Comparison of ENCODE assay signal across 10 mouse cellular contexts in the genomic region with DNA sequence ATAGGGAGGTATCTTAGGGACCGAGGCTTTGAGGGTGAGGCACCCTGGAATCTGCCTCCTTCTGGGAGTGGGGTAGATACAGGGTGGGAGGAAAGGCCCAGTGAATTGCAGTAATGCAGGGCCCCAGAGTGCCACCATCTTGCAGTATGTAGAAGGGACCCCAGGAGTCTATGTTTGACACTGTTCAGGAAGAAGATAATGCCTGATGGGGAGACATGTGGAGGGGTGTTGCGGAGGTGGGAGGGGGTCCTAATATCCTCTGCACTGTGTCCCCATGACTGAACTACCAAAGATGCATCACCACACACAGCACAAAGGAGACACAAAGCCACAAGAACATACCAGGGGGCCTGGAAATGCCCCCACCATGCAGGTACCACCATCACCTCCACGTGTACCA. TPM values are rescaled to one million over a fixed set of nuclear protein-coding genes. Genes with fewer than 3 reads are reported as not detected.
A peak's percentile ranks its signal among the peaks of the same experiment; 100 is the strongest.
DNase-seq lines count a peak whose midpoint lies in the region; ATAC-seq lines count a peak whose summit lies in the region.
"Had no signal": no experiment of that assay in that cellular context is flagged by ENCODE, and none has a peak within 500 bp of the region (broad histone marks: within the 10 kb centered on the region; RNA-seq: fewer than 3 reads in every experiment).

No protein-coding gene starts in this region.

- 0 out of 2 replicates have a peak, but pooled peaks have one; percentile 7 for ATAC-seq in kidney, embryonic 16.5 days (ENCODE audit: low FRiP score, low TSS enrichment)
- peak; percentile 2; the same call in 1 of the 2 replicates for ATAC-seq in intestine, embryonic 16.5 days
- peak; percentile 14 for ATAC-seq in neural tube, embryonic 13.5 days (ENCODE audit: low read depth)

- H3K4me1 ChIP-seq in kidney, embryonic 16.5 days (ENCODE audit: insufficient read depth, low read length): peaks cover 11% of the 10 kb centered on the region
- peaks cover 70% of the 10 kb centered on the region for H3K4me1 ChIP-seq in forebrain, embryonic 10.5 days
- peaks cover 12% of the 10 kb centered on the region; the same call in 1 of the 2 replicates for H3K4me1 ChIP-seq in intestine, embryonic 16.5 days (ENCODE audit: control insufficient read depth, insufficient read depth, low read length)
- H3K4me1 ChIP-seq in neural tube, embryonic 13.5 days (replicated peaks): peaks cover 83% of the 10 kb centered on the region

- peak overlapping the region; percentile 56; the same call in 1 of the 2 replicates for H3K4me2 ChIP-seq in kidney, embryonic 16.5 days (replicated peaks; ENCODE audit: low read depth, low read length)
- peak overlapping the region; percentile 62 for H3K4me2 ChIP-seq in intestine, embryonic 16.5 days (ENCODE audit: low read depth, low read length)
- H3K4me2 ChIP-seq in neural tube, embryonic 13.5 days: peak overlapping the region; percentile 70

- no peaks in the 10 kb centered on the region for H3K36me3 ChIP-seq in kidney, embryonic 16.5 days (ENCODE audit: insufficient read depth, low read length)
- H3K36me3 ChIP-seq in forebrain, embryonic 10.5 days (replicated peaks): no peaks in the 10 kb centered on the region
- no peaks in the 10 kb centered on the region for H3K36me3 ChIP-seq in intestine, embryonic 16.5 days (ENCODE audit: control insufficient read depth, insufficient read depth, low read length)
- H3K36me3 ChIP-seq in neural tube, embryonic 13.5 days: peaks cover 4% of the 10 kb centered on the region

- no peak overlapping the region for H3K27ac ChIP-seq in kidney, embryonic 16.5 days (ENCODE audit: low read length)
- peak overlapping the region; percentile 76; the same call in 1 of the 2 replicates for H3K27ac ChIP-seq in forebrain, embryonic 10.5 days
- no peak overlapping the region for H3K27ac ChIP-seq in intestine, embryonic 16.5 days (ENCODE audit: low read length)
- peak overlapping the region; percentile 97 for H3K27ac ChIP-seq in neural tube, embryonic 13.5 days (replicated peaks)

- H3K27me3 ChIP-seq in kidney, embryonic 16.5 days (ENCODE audit: insufficient read depth, low read length): peaks cover 73% of the 10 kb centered on the region
- H3K27me3 ChIP-seq in forebrain, embryonic 10.5 days (ENCODE audit: poor library complexity, severe bottlenecking): peaks cover 87% of the 10 kb centered on the region
- H3K27me3 ChIP-seq in intestine, embryonic 16.5 days (replicated peaks; ENCODE audit: control insufficient read depth, insufficient read depth, low read length): peaks cover 67% of the 10 kb centered on the region
- peaks cover 35% of the 10 kb centered on the region for H3K27me3 ChIP-seq in neural tube, embryonic 13.5 days

- no peak overlapping the region for H3K9ac ChIP-seq in kidney, embryonic 16.5 days (replicated peaks; ENCODE audit: low read length)
- H3K9ac ChIP-seq in intestine, embryonic 16.5 days (ENCODE audit: low read depth, low read length): 0 out of 2 replicates have a peak overlapping the region, but pooled peaks have one; percentile 51
- peak overlapping the region; percentile 97 for H3K9ac ChIP-seq in neural tube, embryonic 13.5 days

- peak overlapping the region; percentile 38; the same call in 1 of the 2 replicates for H3K4me3 ChIP-seq in kidney, embryonic 16.5 days (ENCODE audit: low read length)
- H3K4me3 ChIP-seq in forebrain, embryonic 10.5 days: peak overlapping the region; percentile 57
- peak overlapping the region; percentile 42; the same call in 1 of the 2 replicates for H3K4me3 ChIP-seq in intestine, embryonic 16.5 days (ENCODE audit: low read length)
- peak overlapping the region; percentile 78 for H3K4me3 ChIP-seq in neural tube, embryonic 13.5 days

- H3K9me3 ChIP-seq in kidney, embryonic 16.5 days (ENCODE audit: low read length): no peaks in the 10 kb centered on the region
- no peaks in the 10 kb centered on the region for H3K9me3 ChIP-seq in forebrain, embryonic 10.5 days
- H3K9me3 ChIP-seq in intestine, embryonic 16.5 days (ENCODE audit: control insufficient read depth, low read length): no peaks in the 10 kb centered on the region
- H3K9me3 ChIP-seq in neural tube, embryonic 13.5 days: no peaks in the 10 kb centered on the region

- DNase-seq in kidney, adult 9 months: no peak
- DNase-seq in forebrain, embryonic 10.5 days (ENCODE audit: extremely low spot score, low spot score): no peak
- no peak for DNase-seq in right cerebral cortex, adult 2 months (ENCODE audit: low spot score in 2 of 2)
- no peak for DNase-seq in thymus, postnatal 0 days (ENCODE audit: low spot score)
- DNase-seq in ovary, postnatal 14 days (ENCODE audit: low spot score): no peak
- DNase-seq: gastrocnemius, postnatal 25 days; thymus, adult 18-20 months had no signal

- 72% methylated on average over 3 of the region's 3 CpGs for WGBS in kidney, embryonic 16.5 days
- 70% methylated on average over 3 of the region's 3 CpGs for WGBS in forebrain, embryonic 10.5 days
- 66% methylated on average over 3 of the region's 3 CpGs for WGBS in intestine, embryonic 16.5 days
- 63% methylated on average over 3 of the region's 3 CpGs for WGBS in neural tube, embryonic 13.5 days

RNA-seq across cellular contexts. Expression of a gene that starts 0.4 kb away (rescaled TPM):
- polyA plus RNA-seq in kidney, embryonic 16.5 days (2015; fragmentation: Nextera tagmentation; extraction: Ambion mirVana): 0.66 and 1.5 TPM in 2 replicates
- 6.8 and 9.1 TPM in 2 replicates for polyA plus RNA-seq in forebrain, embryonic 10.5 days (2016; fragmentation: Nextera tagmentation; extraction: Ambion mirVana)
- polyA plus RNA-seq in intestine, embryonic 16.5 days (2015; fragmentation: Nextera tagmentation; extraction: Ambion mirVana): 3.5 and 3.9 TPM in 2 replicates
- polyA plus RNA-seq in neural tube, embryonic 13.5 days (2015; fragmentation: Nextera tagmentation; extraction: Ambion mirVana): 261 and 282 TPM in 2 replicates
- polyA plus RNA-seq in thymus, postnatal 0 days (2015; fragmentation: Nextera tagmentation; extraction: Ambion mirVana): 1.7 TPM in 2 replicates

RNA-seq across cellular contexts. Expression of a gene that starts 33.6 kb away (rescaled TPM):
- polyA plus RNA-seq in kidney, embryonic 16.5 days (2015; fragmentation: Nextera tagmentation; extraction: Ambion mirVana): 183 and 199 TPM in 2 replicates
- polyA plus RNA-seq in forebrain, embryonic 10.5 days (2016; fragmentation: Nextera tagmentation; extraction: Ambion mirVana): 73.1 and 73.7 TPM in 2 replicates
- 151 and 153 TPM in 2 replicates for polyA plus RNA-seq in intestine, embryonic 16.5 days (2015; fragmentation: Nextera tagmentation; extraction: Ambion mirVana)
- polyA plus RNA-seq in neural tube, embryonic 13.5 days (2015; fragmentation: Nextera tagmentation; extraction: Ambion mirVana): 255 and 276 TPM in 2 replicates
- polyA plus RNA-seq in thymus, postnatal 0 days (2015; fragmentation: Nextera tagmentation; extraction: Ambion mirVana): 220 and 236 TPM in 2 replicates

Comparison
In these comparisons a context has a peak if more than half of its experiments do, and no peak if none do; other contexts are left out.
1. H3K27ac ChIP-seq: peak in forebrain, embryonic 10.5 days (single experiment) and neural tube, embryonic 13.5 days (single experiment); none in kidney, embryonic 16.5 days (single experiment) and intestine, embryonic 16.5 days (single experiment).
2. RNA of a gene that starts 0.4 kb away (polyA plus RNA-seq): 261 to 282 TPM in neural tube, embryonic 13.5 days; 6.8 to 9.1 TPM in forebrain, embryonic 10.5 days, 3.5 to 3.9 TPM in intestine, embryonic 16.5 days, 1.7 TPM in thymus, postnatal 0 days and 0.66 to 1.5 TPM in kidney, embryonic 16.5 days; every median in the first group is over 10 times any median in the second.
3. Peak in every context shown above with its lines, with median percentiles within 50 percentile points of each other: ATAC-seq, H3K4me2 ChIP-seq and H3K4me3 ChIP-seq.